Mouse (Mus musculus) midbrain, embryonic 15.5 days (tissue): Measurements from ENCODE around the gene Zswim4. TPM values are rescaled to one million over a fixed set of nuclear protein-coding genes. Genes with fewer than 3 reads are reported as not detected.

Source experiments
- ATAC-seq: fragments of 200-750 bp; cut with Nextera tagmentation; replicated peaks from 2 replicates; pipeline ENCODE4 v1.8.0; 2017; ENCODE audit warnings: moderate TSS enrichment
- H3K27ac ChIP-seq: fragments of 300-500 bp; sonication (generic); 2 replicates; pipeline ENCODE4 v1.5.1; 2015; ENCODE audit warnings: mild to moderate bottlenecking, inconsistent platforms
- H3K27me3 ChIP-seq: fragments of 300-500 bp; sonication (generic); replicated peaks from 2 replicates; pipeline ENCODE4 v1.6.1; 2015; ENCODE audit warnings: inconsistent platforms
- H3K36me3 ChIP-seq: fragments of 300-500 bp; sonication (generic); replicated peaks from 2 replicates; pipeline ENCODE4 v1.6.1; 2015; ENCODE audit warnings: inconsistent platforms
- H3K4me1 ChIP-seq: fragments of 300-500 bp; sonication (generic); 2 replicates; pipeline ENCODE4 v1.6.1; 2015; ENCODE audit warnings: inconsistent platforms
- H3K4me2 ChIP-seq: fragments of 300-500 bp; sonication (generic); 2 replicates; pipeline ENCODE4 v1.6.1; 2015; ENCODE audit warnings: inconsistent platforms, mild to moderate bottlenecking, moderate library complexity
- H3K4me3 ChIP-seq: fragments of 300-500 bp; sonication (generic); 2 replicates; pipeline ENCODE4 v1.5.1; 2015; ENCODE audit warnings: mild to moderate bottlenecking, inconsistent platforms
- H3K9ac ChIP-seq: fragments of 300-500 bp; sonication (generic); 2 replicates; pipeline ENCODE4 v1.6.1; 2015; ENCODE audit warnings: mild to moderate bottlenecking, inconsistent platforms
- H3K9me3 ChIP-seq: fragments of 300-500 bp; sonication (generic); 2 replicates; pipeline ENCODE4 v1.6.1; 2016; ENCODE audit warnings: inconsistent platforms
- WGBS: fragments of 180-500 bp; shearing (Covaris S2); methylation state at CpG from one replicate; pipeline ENCODE4 v1.1.7; 2015; ENCODE audit warnings: mixed read lengths; 5-methylcytosine and 5-hydroxymethylcytosine counted together
- polyA plus RNA-seq: library from polyadenylated mRNA; unstranded; fragments of >200 nt; fragmentation: Nextera tagmentation; extraction: Ambion mirVana; gene quantifications from 2 replicates; pipeline ENCODE4 v1.2.1, GENCODE M21; 2015

Gene Zswim4
- polyA plus RNA-seq, 1 experiment from 2014 or later: 33.2 TPM

DNA sequence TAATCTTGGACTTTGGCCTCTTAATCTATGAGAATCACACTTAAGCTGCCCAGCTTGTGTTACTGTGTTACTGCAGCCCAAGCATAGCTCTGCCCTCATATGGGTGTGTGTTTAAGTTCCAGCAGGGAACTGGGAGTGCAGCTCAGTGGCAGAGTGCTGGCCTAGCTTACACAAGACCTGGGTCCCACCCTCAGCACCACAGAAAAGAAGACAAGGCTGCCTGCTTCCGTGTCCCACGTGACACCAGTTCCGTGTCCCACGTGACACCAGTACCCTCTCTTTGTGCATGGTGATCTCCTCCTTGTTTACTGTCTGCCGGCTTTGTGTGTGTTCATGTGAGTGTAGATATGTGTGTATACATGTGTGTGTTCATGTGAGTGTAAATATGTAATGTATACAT, 18.7 kb downstream of the Zswim4 start:
- WGBS: 96% methylated on average over 5 of the region's 5 CpGs
- Histone ChIP-seq H3K4me1 (no peaks in the 10 kb centered on the region), H3K9ac (no peak overlapping the region), H3K27me3 (no peaks in the 10 kb centered on the region), H3K4me2 (no peak overlapping the region), H3K9me3 (no peaks in the 10 kb centered on the region), H3K36me3 (peaks cover 77% of the 10 kb centered on the region), H3K27ac (no peak overlapping the region), H3K4me3 (no peak overlapping the region)
- ATAC-seq: no peak

DNA sequence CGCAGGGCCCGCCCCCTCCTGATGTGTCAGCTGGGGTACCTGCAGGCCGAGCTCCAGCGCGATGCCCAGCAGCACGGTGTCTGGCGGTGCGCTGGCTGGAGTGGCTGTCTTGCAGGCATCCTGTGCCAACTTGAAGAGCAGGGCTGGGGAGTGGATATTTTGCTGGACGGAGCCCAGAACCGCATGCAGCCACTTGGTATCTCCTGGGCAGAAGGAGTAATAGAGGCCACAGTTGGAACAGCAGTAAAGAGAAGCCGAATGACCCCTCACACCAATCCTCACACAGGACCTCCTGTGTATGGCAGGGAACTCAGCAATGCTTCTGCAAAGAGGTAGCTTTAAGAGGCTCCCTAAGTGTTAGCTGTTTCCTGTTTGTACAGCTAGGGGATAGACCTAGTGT, 19.6 kb downstream of the Zswim4 start:
- Histone ChIP-seq H3K9ac (no peak overlapping the region), H3K27me3 (no peaks in the 10 kb centered on the region), H3K9me3 (no peaks in the 10 kb centered on the region), H3K4me2 (no peak overlapping the region), H3K4me1 (no peaks in the 10 kb centered on the region), H3K27ac (no peak overlapping the region), H3K4me3 (no peak overlapping the region), H3K36me3 (peaks cover 78% of the 10 kb centered on the region)
- WGBS: 95% methylated on average over 11 of the region's 11 CpGs
- ATAC-seq: no peak

DNA sequence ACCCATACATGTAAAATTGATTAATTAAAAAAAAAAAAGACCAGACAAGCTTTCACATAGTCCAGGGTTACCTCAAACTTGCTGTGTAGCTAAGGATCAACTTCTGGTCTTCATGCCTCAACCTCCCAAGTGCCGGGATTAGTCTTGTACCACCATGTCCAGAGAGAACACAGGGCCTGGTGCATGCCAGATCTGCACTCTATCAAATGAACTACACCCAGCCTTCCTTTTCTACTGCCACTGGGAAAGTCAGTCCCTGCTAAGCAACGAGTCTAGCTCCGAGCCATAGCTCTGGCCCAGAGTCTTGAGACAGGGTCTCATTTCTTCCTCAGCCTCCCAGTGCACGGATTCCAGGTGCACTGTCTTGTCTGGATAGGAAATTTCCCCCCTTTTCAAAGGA, 23.6 kb downstream of the Zswim4 start:
- H3K27me3 ChIP-seq: no peaks in the 10 kb centered on the region
- H3K9ac ChIP-seq: no peak overlapping the region
- no peak overlapping the region for H3K4me2 ChIP-seq
- peaks cover 64% of the 10 kb centered on the region for H3K36me3 ChIP-seq
- H3K9me3 ChIP-seq: no peaks in the 10 kb centered on the region
- no peak overlapping the region for H3K27ac ChIP-seq
- no peak for ATAC-seq
- peaks cover 21% of the 10 kb centered on the region for H3K4me1 ChIP-seq
- 95% methylated on average over 4 of the region's 4 CpGs for WGBS
- H3K4me3 ChIP-seq: no peak overlapping the region

DNA sequence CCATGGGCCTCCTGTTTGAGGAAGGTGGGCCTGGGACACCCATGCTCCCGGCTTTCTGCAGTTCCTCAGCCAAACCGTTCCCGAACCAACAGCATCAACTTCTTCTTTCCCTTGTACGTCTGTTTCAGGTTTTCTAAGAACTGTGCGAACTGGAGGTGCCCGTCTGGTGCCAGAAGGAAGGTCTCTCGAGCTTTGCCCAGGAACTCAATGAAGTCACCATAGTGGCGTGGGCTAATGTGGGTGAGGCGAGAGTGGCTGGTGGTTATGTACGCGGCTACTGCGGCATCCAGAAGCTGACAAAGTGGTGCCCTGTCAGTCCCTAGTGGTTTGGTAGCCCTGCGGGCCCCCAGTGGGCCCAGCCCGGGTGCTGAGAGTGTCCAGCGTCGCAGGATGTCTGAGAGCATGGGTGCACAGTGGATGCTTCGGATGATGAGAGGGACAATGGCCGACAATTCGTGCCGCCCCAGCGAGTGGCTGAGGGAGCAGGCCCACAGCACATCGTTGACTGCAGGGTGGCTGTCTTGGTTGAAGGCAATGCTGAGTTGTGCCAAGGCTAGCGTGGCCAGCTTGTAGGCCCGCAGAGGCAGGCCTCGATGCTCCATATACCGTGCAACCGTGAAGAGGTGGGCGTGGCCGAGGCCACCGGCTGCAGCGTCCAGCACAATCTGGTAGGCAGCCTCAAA, 24.8 kb downstream of the Zswim4 start:
- WGBS: 93% methylated on average over 31 of the region's 31 CpGs

DNA sequence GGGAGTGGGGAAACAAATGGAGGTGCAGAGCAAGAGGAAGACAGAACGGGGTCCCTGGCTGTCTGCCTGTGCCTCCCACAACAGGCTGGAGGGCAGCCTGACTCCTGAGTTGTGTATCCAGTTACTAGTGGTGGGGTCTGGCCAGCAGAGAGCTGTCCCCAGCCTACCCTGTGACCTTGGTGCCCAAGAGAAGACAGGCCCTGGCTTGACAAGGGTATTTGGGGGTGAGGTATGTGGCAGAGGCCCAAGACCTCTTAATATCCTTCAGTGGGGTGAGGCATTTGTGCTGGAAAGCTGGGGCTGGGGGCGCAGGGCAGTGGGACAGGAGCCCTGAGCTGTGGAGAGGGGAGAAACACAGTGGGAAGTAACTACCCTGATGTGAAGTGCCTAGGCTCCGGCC, 25.7 kb downstream of the Zswim4 start:
- no peak for ATAC-seq
- no peaks in the 10 kb centered on the region for H3K9me3 ChIP-seq
- no peak overlapping the region for H3K4me2 ChIP-seq
- no peak overlapping the region for H3K27ac ChIP-seq
- H3K9ac ChIP-seq: no peak overlapping the region
- 100% methylated on average over 3 of the region's 3 CpGs for WGBS
- H3K27me3 ChIP-seq: no peaks in the 10 kb centered on the region
- H3K4me3 ChIP-seq: no peak overlapping the region
- H3K4me1 ChIP-seq: peaks cover 27% of the 10 kb centered on the region
- H3K36me3 ChIP-seq: peaks cover 49% of the 10 kb centered on the region

More for the DNA sequence above, 24.8 kb downstream of the Zswim4 start:
- H3K4me2 ChIP-seq: no peak overlapping the region
- no peaks in the 10 kb centered on the region for H3K27me3 ChIP-seq
- H3K36me3 ChIP-seq: peaks cover 52% of the 10 kb centered on the region
- no peak overlapping the region for H3K9ac ChIP-seq
- H3K4me3 ChIP-seq: no peak overlapping the region
- peaks cover 27% of the 10 kb centered on the region for H3K4me1 ChIP-seq
- ATAC-seq: no peak
- no peak overlapping the region for H3K27ac ChIP-seq
- no peaks in the 10 kb centered on the region for H3K9me3 ChIP-seq

DNA sequence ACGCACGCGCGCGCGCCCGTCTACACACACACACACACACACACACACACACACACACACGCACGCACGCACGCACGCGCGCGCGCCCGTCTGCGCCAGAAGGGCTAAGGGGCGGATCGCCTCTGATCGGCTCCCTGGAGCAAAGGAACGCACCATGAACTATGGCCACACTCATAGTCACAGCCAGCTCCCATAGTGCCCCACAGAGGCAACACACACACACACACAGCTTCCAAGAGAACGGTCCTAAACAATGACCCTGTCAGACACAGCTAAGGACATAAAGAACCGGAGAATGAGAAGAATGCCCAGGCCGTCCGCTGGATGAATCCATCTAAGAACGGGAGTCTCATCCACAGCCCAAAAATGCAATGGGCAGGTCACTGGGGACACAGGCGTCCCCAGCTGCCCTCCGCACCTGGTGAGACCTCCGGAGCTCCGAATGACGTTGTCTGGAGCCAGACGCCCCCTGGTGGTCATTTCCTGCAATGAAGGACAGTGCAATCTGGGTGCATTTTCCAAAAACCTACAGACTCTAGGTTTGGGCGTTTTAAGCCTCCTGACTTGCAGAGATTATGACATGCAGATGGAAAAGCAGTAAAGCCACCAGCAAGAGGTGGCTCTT, 26.6 kb downstream of the Zswim4 start:
- Histone ChIP-seq H3K9me3 (no peaks in the 10 kb centered on the region), H3K4me2 (peak overlapping the region; percentile 30), H3K27me3 (no peaks in the 10 kb centered on the region), H3K36me3 (peaks cover 41% of the 10 kb centered on the region), H3K4me1 (peaks cover 27% of the 10 kb centered on the region), H3K9ac (no peak overlapping the region), H3K4me3 (peak overlapping the region; percentile 14; the same call in 1 of the 2 replicates), H3K27ac (no peak overlapping the region)
- 57% methylated on average over 34 of the region's 34 CpGs for WGBS
- peak; percentile 12; the same call in 1 of the 2 replicates for ATAC-seq

DNA sequence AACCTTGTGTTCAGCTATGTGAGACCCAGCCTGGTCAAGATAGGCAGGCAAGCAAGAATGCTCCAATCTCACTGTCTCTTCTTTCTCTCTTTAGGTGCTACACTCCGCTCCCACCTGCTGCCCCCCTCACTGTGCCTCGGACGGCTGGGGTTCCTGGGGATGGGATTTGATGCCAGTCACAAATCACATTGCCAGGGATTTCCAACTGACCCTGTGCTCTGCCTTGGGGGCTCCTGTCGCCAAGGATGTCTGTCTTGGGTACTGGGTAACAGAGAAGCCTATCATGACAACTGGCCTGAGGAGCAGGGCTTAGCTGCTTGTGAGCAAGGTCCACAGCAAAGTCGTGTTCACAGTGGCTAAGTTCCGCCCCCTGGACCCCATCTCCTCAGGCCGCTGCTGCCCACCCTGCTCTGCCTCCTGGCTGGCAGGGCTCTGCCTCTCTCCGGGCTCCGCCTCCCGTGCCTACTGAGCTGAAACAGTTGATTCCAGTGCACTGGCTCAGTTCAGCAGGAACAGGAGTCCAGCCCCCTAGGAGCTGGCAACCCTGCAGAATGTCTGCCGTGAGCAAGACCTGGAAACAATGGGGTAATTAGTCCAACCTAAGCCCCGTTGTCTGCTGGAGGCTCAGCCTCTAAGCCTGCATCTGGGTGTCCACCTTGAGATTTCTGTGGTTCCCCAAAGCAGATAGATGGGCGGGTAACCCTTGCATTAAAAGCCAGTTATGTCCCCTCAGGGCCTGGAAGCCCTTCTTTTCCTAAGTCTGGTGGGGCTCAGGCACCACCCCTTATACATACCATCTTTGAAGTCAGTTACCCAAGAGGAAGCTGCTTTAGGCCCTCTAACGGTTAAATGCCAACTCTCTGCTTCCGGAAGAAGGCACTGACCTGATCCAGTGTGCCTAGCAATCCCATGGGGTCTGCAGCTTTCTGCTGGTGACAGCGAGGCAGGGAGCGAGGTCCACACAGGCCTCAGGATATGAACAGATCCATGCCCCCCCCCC, 28.2 kb downstream of the Zswim4 start:
- H3K9me3 ChIP-seq: no peaks in the 10 kb centered on the region
- peaks cover 31% of the 10 kb centered on the region for H3K4me1 ChIP-seq
- H3K4me2 ChIP-seq: no peak overlapping the region
- no peak overlapping the region for H3K9ac ChIP-seq
- no peaks in the 10 kb centered on the region for H3K27me3 ChIP-seq
- H3K27ac ChIP-seq: peak overlapping the region; percentile 23
- H3K36me3 ChIP-seq: peaks cover 27% of the 10 kb centered on the region; the same call in 1 of the 2 replicates
- H3K4me3 ChIP-seq: no peak overlapping the region
- ATAC-seq: 0 out of 2 replicates have a peak, but pooled peaks have one; percentile 12
- WGBS: 32% methylated on average over 17 of the region's 17 CpGs

DNA sequence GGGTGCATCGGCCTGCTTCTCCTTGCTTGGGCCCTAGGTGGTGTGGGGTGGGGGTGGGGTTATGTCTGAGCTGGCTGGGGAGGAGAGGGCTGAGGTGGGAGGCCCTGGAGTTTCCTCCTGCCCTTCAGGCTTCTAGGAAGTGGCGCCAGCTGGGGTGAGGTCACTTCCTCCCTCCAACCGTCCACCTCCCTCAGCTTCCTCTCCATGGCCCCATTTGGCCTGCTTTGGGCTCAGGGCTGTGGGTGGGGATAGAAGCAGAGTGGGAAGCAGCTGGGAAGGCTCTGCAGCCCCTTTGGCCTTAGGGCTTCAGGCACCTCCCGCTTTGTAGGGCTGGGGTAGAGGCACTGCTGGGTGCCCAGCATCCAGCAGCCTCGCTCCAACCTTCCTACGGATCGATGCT, 29.0 kb downstream of the Zswim4 start:
- Histone ChIP-seq H3K4me2 (no peak overlapping the region), H3K36me3 (peaks cover 19% of the 10 kb centered on the region; the same call in 1 of the 2 replicates), H3K27ac (0 out of 2 replicates have a peak overlapping the region, but pooled peaks have one; percentile 48), H3K27me3 (no peaks in the 10 kb centered on the region), H3K4me3 (no peak overlapping the region), H3K9me3 (no peaks in the 10 kb centered on the region), H3K9ac (no peak overlapping the region), H3K4me1 (peaks cover 36% of the 10 kb centered on the region)
- no peak for ATAC-seq
- 66% methylated on average over 7 of the region's 7 CpGs for WGBS

DNA sequence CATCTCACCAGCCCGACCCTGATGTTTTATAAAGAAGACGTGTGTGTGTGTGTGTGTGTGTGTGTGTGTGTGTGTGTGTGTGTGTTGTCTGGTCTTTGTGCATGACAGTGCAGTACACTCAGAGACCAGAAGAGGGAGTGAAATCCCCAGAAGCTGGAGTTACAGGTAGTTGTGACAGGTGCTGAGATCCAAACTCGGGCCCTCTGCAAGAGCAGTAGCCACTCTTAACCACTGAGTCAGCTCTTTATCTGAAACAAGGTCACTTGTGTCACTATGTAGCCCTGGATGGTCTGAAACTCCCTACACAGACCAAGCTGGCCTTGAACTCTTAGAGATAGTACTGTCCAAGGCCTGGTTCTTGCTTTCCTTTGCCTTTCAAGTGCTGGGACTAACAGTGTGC, 30.2 kb downstream of the Zswim4 start:
- Histone ChIP-seq H3K4me3 (no peak overlapping the region), H3K27me3 (no peaks in the 10 kb centered on the region; the same call in 1 of the 2 replicates), H3K4me2 (no peak overlapping the region), H3K36me3 (peaks cover 8% of the 10 kb centered on the region; the same call in 1 of the 2 replicates), H3K9me3 (no peaks in the 10 kb centered on the region), H3K4me1 (peaks cover 36% of the 10 kb centered on the region), H3K27ac (no peak overlapping the region), H3K9ac (no peak overlapping the region)
- no peak for ATAC-seq
- 92% methylated on average over 3 of the region's 3 CpGs for WGBS

DNA sequence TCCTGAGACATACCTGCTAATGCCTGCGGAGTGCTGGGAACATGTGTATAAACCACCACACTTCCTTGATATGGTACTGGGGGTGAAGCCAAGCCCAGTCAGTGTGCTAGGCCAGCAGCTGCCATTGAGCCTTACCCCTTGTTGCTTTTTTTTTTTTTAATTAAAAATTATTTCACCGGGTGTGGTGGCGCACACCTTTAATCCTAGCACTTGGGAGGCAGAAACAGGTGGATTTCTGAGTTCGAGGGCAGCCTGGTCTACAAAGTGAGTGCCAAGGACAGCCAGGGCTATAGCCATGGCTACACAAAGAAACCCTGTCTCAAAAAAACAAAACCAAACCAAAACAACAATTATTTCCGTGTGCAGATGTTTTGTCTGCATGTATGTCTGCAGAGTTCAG, 31.8 kb downstream of the Zswim4 start:
- WGBS: 90% methylated on average over 5 of the region's 5 CpGs
- Histone ChIP-seq H3K4me1 (peaks cover 44% of the 10 kb centered on the region), H3K9ac (no peak overlapping the region), H3K9me3 (no peaks in the 10 kb centered on the region), H3K4me3 (no peak overlapping the region), H3K27ac (no peak overlapping the region), H3K36me3 (no peaks in the 10 kb centered on the region), H3K4me2 (no peak overlapping the region), H3K27me3 (peaks cover 15% of the 10 kb centered on the region)
- ATAC-seq: no peak

DNA sequence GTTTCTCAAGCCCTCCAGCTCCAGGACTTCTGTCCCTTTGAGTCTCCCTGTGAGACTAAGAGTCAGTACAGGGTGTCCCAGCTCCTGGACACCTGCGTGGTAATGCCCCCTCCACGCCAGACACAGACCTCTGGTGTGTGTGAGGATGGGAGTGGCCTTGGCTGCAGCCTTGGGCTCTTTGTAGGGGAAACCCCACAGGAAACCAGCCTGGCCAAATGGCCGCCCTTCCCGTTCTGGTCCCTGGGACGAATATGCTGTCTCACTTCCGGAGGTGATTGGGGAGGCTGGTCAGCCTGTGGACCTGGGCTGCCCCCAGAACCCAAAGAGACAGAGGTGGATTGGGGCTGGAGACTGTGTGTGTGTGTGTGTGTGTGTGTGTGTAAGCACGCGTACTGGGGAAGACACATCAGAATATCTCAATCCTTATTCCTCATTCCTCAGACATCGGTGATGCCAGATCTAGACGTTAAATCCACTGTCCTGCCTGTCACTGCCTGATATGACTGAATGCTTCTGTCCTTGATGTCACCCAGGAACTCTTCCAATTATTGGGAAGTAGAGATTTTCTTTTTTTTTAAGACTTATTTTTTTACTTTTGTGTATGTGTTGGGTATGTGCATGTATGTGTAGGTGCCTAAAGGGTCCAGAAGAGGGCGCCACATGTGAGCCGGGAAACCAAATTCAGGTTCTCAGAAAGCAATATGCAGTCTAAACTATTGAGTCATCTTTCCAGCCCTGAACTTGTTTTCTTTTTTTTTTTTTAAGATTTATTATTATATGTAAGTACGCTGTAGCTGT, 32.7 kb downstream of the Zswim4 start:
- Histone ChIP-seq H3K36me3 (no peaks in the 10 kb centered on the region), H3K4me2 (peak overlapping the region; percentile 62), H3K27ac (peak overlapping the region; percentile 73), H3K9ac (peak overlapping the region; percentile 47), H3K27me3 (peaks cover 16% of the 10 kb centered on the region), H3K9me3 (no peaks in the 10 kb centered on the region), H3K4me1 (peaks cover 42% of the 10 kb centered on the region), H3K4me3 (peak overlapping the region; percentile 34)
- no peak for ATAC-seq
- 62% methylated on average over 13 of the region's 13 CpGs for WGBS
